Mouse (Mus musculus): ENCODE data around the gene Cox7b. TPM values are rescaled to one million over a fixed set of nuclear protein-coding genes. Genes with fewer than 3 reads are reported as not detected.
A peak's percentile ranks its signal among the peaks of the same experiment; 100 is the strongest.
"Not testable (repeated sequence)": the region's sequence is repeated elsewhere in the genome, so short reads cannot be mapped to it uniquely, and the experiment has no call there.

Gene Cox7b
- polyA plus RNA-seq (2015; fragmentation: Nextera tagmentation; extraction: Ambion mirVana), result 404 and 413 TPM in 2 replicates

- H3K27me3 ChIP-seq (ENCODE audit: insufficient read depth, low read length), result no peaks in the 10 kb centered on the region; the same call in 1 of the 2 replicates
- H3K27ac ChIP-seq (ENCODE audit: low read length), result peak within 1 kb of the TSS; percentile 93
- ATAC-seq (ENCODE audit: low FRiP score, low TSS enrichment), result peak; percentile 20; the same call in 1 of the 2 replicates
- H3K4me2 ChIP-seq (replicated peaks; ENCODE audit: low read depth, low read length), result peak within 1 kb of the TSS; percentile 36
- H3K9me3 ChIP-seq (ENCODE audit: low read length), result no peaks in the 10 kb centered on the region
- H3K4me1 ChIP-seq (ENCODE audit: insufficient read depth, low read length), result peaks cover 9% of the 10 kb centered on the region; the same call in 1 of the 2 replicates
- no peaks in the 10 kb centered on the region for H3K36me3 ChIP-seq (ENCODE audit: insufficient read depth, low read length)
- H3K4me3 ChIP-seq (ENCODE audit: low read length), result peak within 1 kb of the TSS; percentile 73
- H3K9ac ChIP-seq (replicated peaks; ENCODE audit: low read length), result peak within 1 kb of the TSS; percentile 81
- 22% methylated on average over 26 of the region's 26 CpGs for WGBS
Observed at GRCm38 (mm10) chrX:106015571-106016322, at the start of gene Cox7b. Gene Cox7b (plus strand): TSS chrX:106015700.

GRCm38 (mm10) chrX:106001605-106002004 is 13.9 kb upstream of the Cox7b start:
- no peak overlapping the region for H3K27ac ChIP-seq (ENCODE audit: low read length)
- no peak overlapping the region for H3K4me2 ChIP-seq (replicated peaks; ENCODE audit: low read depth, low read length)
- no peaks in the 10 kb centered on the region for H3K9me3 ChIP-seq (ENCODE audit: low read length)
- WGBS, result 80% methylated on average over 1 of the region's 1 CpGs
- no peaks in the 10 kb centered on the region; the same call in 1 of the 2 replicates for H3K36me3 ChIP-seq (ENCODE audit: insufficient read depth, low read length)
- no peak for ATAC-seq (ENCODE audit: low FRiP score, low TSS enrichment)
- H3K4me3 ChIP-seq (ENCODE audit: low read length), result no peak overlapping the region
- no peaks in the 10 kb centered on the region for H3K4me1 ChIP-seq (ENCODE audit: insufficient read depth, low read length)
- H3K9ac ChIP-seq (replicated peaks; ENCODE audit: low read length), result no peak overlapping the region
- H3K27me3 ChIP-seq (ENCODE audit: insufficient read depth, low read length), result no peaks in the 10 kb centered on the region; the same call in 1 of the 2 replicates

- H3K9me3 ChIP-seq (ENCODE audit: low read length), result no peaks in the 10 kb centered on the region
- no peak overlapping the region for H3K27ac ChIP-seq (ENCODE audit: low read length)
- no peak for ATAC-seq (ENCODE audit: low FRiP score, low TSS enrichment)
- H3K4me3 ChIP-seq (ENCODE audit: low read length), result peak overlapping the region; percentile 66
- 12% methylated on average over 3 of the region's 3 CpGs for WGBS
- no peaks in the 10 kb centered on the region for H3K36me3 ChIP-seq (ENCODE audit: insufficient read depth, low read length)
- 0 out of 2 replicates have a peak, but pooled peaks cover 7% of the 10 kb centered on the region for H3K4me1 ChIP-seq (ENCODE audit: insufficient read depth, low read length)
- H3K27me3 ChIP-seq (ENCODE audit: insufficient read depth, low read length), result no peaks in the 10 kb centered on the region; the same call in 1 of the 2 replicates
- peak overlapping the region; percentile 72 for H3K9ac ChIP-seq (replicated peaks; ENCODE audit: low read length)
- peak overlapping the region; percentile 56 for H3K4me2 ChIP-seq (replicated peaks; ENCODE audit: low read depth, low read length)
Observed at GRCm38 (mm10) chrX:106010762-106011161, 4.7 kb upstream of the Cox7b start.

GRCm38 (mm10) chrX:106011465-106012159 is 3.9 kb upstream of the Cox7b start, which contains the start of gene Magt1:
Gene Magt1 (minus strand): TSS chrX:106011906.
- H3K36me3 ChIP-seq (ENCODE audit: insufficient read depth, low read length), result no peaks in the 10 kb centered on the region
- peak within 1 kb of the TSS; percentile 66 for H3K4me3 ChIP-seq (ENCODE audit: low read length)
- peak; percentile 95 for ATAC-seq (ENCODE audit: low FRiP score, low TSS enrichment)
- H3K27ac ChIP-seq (ENCODE audit: low read length), result peak within 1 kb of the TSS; percentile 94
- H3K4me1 ChIP-seq (ENCODE audit: insufficient read depth, low read length), result 0 out of 2 replicates have a peak, but pooled peaks cover 7% of the 10 kb centered on the region
- no peaks in the 10 kb centered on the region for H3K9me3 ChIP-seq (ENCODE audit: low read length)
- peak within 1 kb of the TSS; percentile 72 for H3K9ac ChIP-seq (replicated peaks; ENCODE audit: low read length)
- no peaks in the 10 kb centered on the region; the same call in 1 of the 2 replicates for H3K27me3 ChIP-seq (ENCODE audit: insufficient read depth, low read length)
- 22% methylated on average over 45 of the region's 45 CpGs for WGBS
- peak within 1 kb of the TSS; percentile 56 for H3K4me2 ChIP-seq (replicated peaks; ENCODE audit: low read depth, low read length)

- Histone ChIP-seq H3K9ac (replicated peaks; ENCODE audit: low read length) (peak overlapping the region; percentile 60; the same call in 1 of the 2 replicates), H3K27ac (ENCODE audit: low read length) (peak overlapping the region; percentile 87), H3K27me3 (ENCODE audit: insufficient read depth, low read length) (no peaks in the 10 kb centered on the region; the same call in 1 of the 2 replicates), H3K9me3 (ENCODE audit: low read length) (no peaks in the 10 kb centered on the region), H3K4me2 (replicated peaks; ENCODE audit: low read depth, low read length) (peak overlapping the region; percentile 56), H3K4me1 (ENCODE audit: insufficient read depth, low read length) (peaks cover 11% of the 10 kb centered on the region; the same call in 1 of the 2 replicates), H3K4me3 (ENCODE audit: low read length) (peak overlapping the region; percentile 38), H3K36me3 (ENCODE audit: insufficient read depth, low read length) (no peaks in the 10 kb centered on the region)
- ATAC-seq (ENCODE audit: low FRiP score, low TSS enrichment), result no peak
- 62% methylated on average over 3 of the region's 3 CpGs for WGBS
Observed at GRCm38 (mm10) chrX:106012559-106012958, 2.9 kb upstream of the Cox7b start.

GRCm38 (mm10) chrX:106013217-106013616 is 2.3 kb upstream of the Cox7b start:
- ATAC-seq (ENCODE audit: low FRiP score, low TSS enrichment), result no peak
- Histone ChIP-seq H3K27me3 (ENCODE audit: insufficient read depth, low read length) (no peaks in the 10 kb centered on the region; the same call in 1 of the 2 replicates), H3K9ac (replicated peaks; ENCODE audit: low read length) (no peak overlapping the region), H3K27ac (ENCODE audit: low read length) (no peak overlapping the region), H3K36me3 (ENCODE audit: insufficient read depth, low read length) (no peaks in the 10 kb centered on the region), H3K9me3 (ENCODE audit: low read length) (no peaks in the 10 kb centered on the region), H3K4me3 (ENCODE audit: low read length) (no peak overlapping the region), H3K4me1 (ENCODE audit: insufficient read depth, low read length) (peaks cover 11% of the 10 kb centered on the region; the same call in 1 of the 2 replicates), H3K4me2 (replicated peaks; ENCODE audit: low read depth, low read length) (no peak overlapping the region)
- WGBS, result 36% methylated on average over 2 of the region's 2 CpGs

- not testable (repeated sequence) for H3K27ac ChIP-seq (ENCODE audit: low read length); H3K9me3 ChIP-seq (ENCODE audit: low read length); H3K9ac ChIP-seq (replicated peaks; ENCODE audit: low read length); H3K36me3 ChIP-seq (ENCODE audit: insufficient read depth, low read length); ATAC-seq (ENCODE audit: low FRiP score, low TSS enrichment); H3K27me3 ChIP-seq (ENCODE audit: insufficient read depth, low read length)
- Histone ChIP-seq H3K4me2 (replicated peaks; ENCODE audit: low read depth, low read length) (peak overlapping the region; percentile 32), H3K4me1 (ENCODE audit: insufficient read depth, low read length) (peaks cover 11% of the 10 kb centered on the region; the same call in 1 of the 2 replicates), H3K4me3 (ENCODE audit: low read length) (0 out of 2 replicates have a peak overlapping the region, but pooled peaks have one; percentile 73)
- 71% methylated on average over 2 of the region's 2 CpGs for WGBS
Observed at GRCm38 (mm10) chrX:106014741-106015377, 641 bp upstream of the Cox7b start.

GRCm38 (mm10) chrX:106017102-106017501 is 1.6 kb downstream of the Cox7b start:
- H3K4me3 ChIP-seq (ENCODE audit: low read length), result peak overlapping the region; percentile 24
- peaks cover 9% of the 10 kb centered on the region; the same call in 1 of the 2 replicates for H3K4me1 ChIP-seq (ENCODE audit: insufficient read depth, low read length)
- WGBS, result 80% methylated on average over 3 of the region's 3 CpGs
- peak overlapping the region; percentile 37 for H3K4me2 ChIP-seq (replicated peaks; ENCODE audit: low read depth, low read length)
- 0 out of 2 replicates have a peak, but pooled peaks cover 3% of the 10 kb centered on the region for H3K36me3 ChIP-seq (ENCODE audit: insufficient read depth, low read length)
- H3K27me3 ChIP-seq (ENCODE audit: insufficient read depth, low read length), result no peaks in the 10 kb centered on the region; the same call in 1 of the 2 replicates
- ATAC-seq (ENCODE audit: low FRiP score, low TSS enrichment), result no peak
- no peak overlapping the region for H3K27ac ChIP-seq (ENCODE audit: low read length)
- H3K9ac ChIP-seq (replicated peaks; ENCODE audit: low read length), result 0 out of 2 replicates have a peak overlapping the region, but pooled peaks have one; percentile 35
- no peaks in the 10 kb centered on the region for H3K9me3 ChIP-seq (ENCODE audit: low read length)

GRCm38 (mm10) chrX:106017516-106017915 is 2.0 kb downstream of the Cox7b start:
- Histone ChIP-seq H3K4me3 (ENCODE audit: low read length) (peak overlapping the region; percentile 24; the same call in 1 of the 2 replicates), H3K9ac (replicated peaks; ENCODE audit: low read length) (no peak overlapping the region), H3K27me3 (ENCODE audit: insufficient read depth, low read length) (no peaks in the 10 kb centered on the region; the same call in 1 of the 2 replicates), H3K27ac (ENCODE audit: low read length) (no peak overlapping the region), H3K4me2 (replicated peaks; ENCODE audit: low read depth, low read length) (0 out of 2 replicates have a peak overlapping the region, but pooled peaks have one; percentile 37), H3K9me3 (ENCODE audit: low read length) (no peaks in the 10 kb centered on the region), H3K4me1 (ENCODE audit: insufficient read depth, low read length) (peaks cover 7% of the 10 kb centered on the region; the same call in 1 of the 2 replicates), H3K36me3 (ENCODE audit: insufficient read depth, low read length) (0 out of 2 replicates have a peak, but pooled peaks cover 3% of the 10 kb centered on the region)
- 76% methylated on average over 4 of the region's 4 CpGs for WGBS
- no peak for ATAC-seq (ENCODE audit: low FRiP score, low TSS enrichment)
